Mouse (Mus musculus) lung, postnatal 4 days (tissue): Measurements from ENCODE around the gene Klrg1.

ENCODE experiments used
- DNase-seq, 2 experiments: peaks; one replicate each; pipeline ENCODE4 v3.0.0; 2021

Klrg1 gene

GRCm38 (mm10) chr6:122291735-122292134 lies 9.1 kb upstream of the Klrg1 start:
- DNase-seq = no peak

DNA sequence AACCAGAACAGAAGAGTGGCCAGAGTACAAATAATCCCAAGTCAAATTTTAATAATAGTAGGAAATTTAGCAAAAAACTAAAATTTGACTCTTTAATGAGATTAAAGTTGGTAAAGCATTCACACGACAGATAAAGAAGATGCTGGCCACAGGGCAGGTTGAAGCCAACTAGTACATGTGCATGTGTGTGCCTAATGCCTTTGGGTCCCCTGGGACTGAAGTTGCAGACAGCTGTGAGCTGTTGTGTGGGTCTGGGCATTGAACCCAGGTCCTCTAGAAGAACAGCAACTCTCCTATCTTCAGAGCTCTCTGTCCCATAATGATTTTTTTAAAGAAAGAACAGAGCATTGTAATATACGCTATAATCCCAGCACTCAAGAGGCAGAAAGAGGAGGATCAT lies 8.6 kb upstream of the Klrg1 start:
- no peak for DNase-seq

DNA sequence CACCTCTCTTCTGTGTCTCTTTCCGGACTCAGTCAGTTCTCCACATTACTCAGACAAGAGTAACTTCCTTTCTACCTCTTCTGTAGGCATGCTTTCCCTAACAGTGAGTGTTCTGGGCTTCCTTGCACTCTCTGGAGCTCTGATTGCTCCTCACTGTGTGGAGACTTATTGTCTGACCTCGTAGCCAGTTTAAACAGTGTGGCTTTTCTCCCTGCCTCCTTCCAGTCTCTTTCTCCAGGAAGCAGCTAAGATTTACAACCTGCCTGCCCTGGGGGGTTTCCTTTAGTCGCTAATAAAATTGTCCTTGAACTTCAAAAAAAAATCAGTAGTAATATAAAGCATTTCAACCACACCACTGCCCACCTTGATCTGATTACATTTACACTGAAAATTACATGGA lies 7.6 kb upstream of the Klrg1 start:
- no peak for DNase-seq

DNA sequence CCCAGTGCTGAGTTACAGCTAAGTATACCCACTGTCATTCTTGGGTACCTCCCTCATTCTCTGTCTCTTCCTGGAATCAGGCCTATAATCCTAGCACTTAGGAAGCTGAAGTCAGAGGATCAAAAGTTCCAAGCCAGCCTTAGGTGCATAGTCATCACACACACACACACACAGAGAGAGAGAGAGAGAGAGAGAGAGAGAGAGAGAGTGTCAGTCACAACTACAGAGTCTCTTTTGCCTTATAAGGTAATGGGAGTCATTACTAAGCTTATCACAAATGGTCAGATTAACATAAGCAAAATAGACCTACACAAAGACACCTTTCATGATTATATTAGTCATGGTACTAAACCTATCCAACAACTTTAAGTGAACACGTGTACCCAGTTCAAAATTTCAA lies 6.6 kb upstream of the Klrg1 start:
- DNase-seq = no peak

DNA sequence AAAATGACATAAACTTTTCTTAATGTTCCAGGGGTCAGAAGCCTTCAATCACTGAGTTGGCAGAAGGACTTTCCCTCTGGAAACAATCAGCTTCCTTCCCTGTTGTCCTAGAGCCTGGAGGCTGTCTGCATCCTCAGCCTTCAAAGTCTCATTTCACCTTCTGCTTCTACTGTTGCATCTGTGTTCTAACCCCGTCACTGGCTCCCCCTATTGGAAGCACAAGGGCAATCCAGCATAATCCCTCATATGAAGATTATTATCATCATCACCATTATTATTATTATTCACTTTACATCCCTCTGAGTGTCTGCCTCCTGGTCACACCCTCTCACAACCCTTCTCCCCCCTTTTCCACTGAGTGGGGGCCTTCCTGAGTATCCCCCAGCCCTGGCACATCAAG lies 5.6 kb upstream of the Klrg1 start:
- no peak for DNase-seq

DNA sequence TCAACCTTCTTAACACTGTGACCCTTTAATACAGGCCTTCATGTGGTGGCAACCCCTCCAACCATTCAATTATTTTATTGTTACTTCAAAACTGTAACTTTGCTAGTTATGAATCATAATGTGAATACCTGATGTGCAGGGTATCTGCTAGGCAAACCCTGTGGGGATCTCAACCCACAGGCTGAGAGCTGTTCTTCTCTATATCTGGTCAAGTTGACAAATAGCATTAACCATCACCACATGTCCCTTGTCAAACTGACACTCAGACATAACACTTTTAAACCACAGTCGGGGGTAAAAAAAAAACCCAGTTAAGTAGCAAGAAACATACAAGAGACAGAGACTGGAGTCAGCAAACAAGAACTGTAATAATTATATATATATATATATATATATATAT lies 2.1 kb upstream of the Klrg1 start:
- no peak for DNase-seq

DNA sequence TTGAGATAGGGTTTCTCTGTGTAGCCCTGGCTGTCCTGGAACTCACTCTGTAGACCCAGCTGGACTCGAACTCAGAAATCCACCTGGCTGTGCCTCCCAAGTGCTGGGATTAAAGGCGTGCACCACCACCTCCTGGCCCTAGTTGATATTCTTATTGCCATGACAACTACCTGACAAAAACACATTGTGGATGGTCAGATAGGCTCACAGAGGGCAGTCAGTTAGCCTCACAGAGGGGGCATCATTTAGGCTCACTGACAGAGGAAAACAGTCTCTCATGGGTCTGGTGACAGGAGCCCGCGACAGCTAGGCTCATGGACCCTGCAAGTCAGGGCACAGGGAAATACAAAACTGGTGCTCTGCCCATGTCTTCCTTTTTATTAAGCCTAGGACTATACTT lies 1.6 kb upstream of the Klrg1 start:
- no peak for DNase-seq

GRCm38 (mm10) chr6:122283429-122283828 lies 747 bp upstream of the Klrg1 start:
- DNase-seq = no peak

GRCm38 (mm10) chr6:122276565-122276964 lies 6.1 kb downstream of the Klrg1 start:
- no peak for DNase-seq

DNA sequence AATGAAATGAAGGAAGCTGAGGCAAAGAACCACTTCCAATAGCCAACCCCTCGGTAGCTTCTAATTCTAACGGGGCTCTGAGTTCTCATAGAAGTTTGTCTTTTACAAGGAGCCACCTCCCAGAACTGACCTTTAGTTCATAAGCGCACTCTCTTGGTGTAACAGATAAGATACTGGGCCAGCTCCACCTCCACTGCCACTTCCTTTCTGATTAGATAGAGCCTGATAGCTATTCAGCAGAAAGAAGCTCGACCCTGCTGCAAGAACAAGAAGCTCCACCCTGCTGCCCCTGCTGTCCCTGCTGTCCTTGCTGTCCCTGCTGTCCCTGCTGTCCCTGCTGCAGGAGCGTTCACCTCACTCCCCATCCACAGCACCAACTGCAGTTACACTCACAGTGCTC lies 8.1 kb downstream of the Klrg1 start:
- no peak for DNase-seq

DNA sequence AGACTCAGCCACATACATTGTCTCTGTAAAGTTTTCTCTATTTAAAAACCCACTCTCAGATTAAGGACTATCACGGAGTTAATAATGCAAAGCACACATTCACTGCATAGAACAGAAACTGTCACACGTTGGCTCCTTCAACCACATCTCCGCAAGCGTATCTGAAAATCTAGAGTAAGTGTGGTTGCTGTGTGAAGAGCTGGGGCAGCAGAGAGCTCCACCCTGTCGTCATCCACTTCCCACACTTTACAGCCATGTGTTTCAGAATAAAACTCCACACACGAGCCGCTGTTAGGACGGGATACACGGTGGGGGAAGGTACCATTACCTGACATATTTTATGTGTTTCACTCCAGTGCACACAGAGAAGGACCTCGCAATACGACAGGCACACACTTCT lies 12.5 kb downstream of the Klrg1 start:
- no peak for DNase-seq

DNA sequence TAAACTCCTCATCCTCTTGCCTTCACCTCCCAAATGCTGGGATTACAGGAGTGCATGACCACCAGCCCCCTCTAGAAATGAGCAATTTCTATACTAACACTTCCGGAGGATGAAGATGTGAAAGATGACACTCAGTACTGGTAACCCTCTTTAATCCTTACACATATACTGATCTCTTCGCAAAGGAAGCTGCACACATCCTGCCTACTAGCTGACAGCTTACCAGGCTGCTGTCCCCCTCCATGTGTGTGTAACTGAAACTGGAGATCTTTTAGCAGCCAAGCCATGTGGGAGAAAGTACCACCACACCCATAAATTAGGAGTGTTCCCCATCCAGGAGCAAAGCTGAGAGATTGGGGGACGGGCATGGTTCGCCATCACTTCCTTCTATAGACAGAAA lies 13.5 kb downstream of the Klrg1 start:
- no peak for DNase-seq

DNA sequence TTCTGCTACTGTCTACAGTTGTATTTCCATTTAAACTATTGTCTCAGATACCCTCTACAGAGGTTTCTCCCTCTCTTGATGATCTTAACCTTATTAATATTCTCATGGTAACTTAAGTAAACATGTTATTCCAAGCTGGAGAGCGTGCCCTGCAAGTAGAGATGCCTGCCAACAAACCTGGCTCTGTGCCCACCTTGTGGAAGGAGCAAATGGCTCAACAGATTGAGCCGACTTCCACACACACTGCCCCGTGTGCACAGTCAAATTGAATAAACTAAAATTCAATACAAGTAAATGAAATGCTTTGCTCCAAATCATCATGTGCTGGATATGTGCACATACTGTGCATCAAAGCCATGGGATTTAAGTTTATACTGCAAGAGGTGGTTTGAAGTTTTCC lies 14.1 kb downstream of the Klrg1 start:
- DNase-seq = peak; percentile 19 to 48

DNA sequence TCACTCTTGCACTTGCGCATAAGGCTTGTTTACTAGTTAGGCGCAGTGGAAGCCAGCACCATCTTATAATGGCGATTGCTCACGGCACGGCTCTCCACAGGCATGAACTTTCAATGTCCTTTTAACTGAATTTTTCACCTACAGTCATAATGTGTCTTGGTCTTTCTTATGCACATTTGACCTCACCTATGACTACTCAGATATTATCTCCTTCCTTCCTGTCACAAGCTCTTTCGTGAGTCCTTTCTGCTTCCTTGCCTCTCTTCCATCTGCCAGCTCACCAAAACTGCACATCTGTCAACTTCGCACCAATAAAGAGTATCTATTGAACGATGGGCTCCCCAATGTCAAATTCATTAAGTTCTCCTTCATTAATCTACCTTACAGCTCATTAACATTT lies 20.1 kb downstream of the Klrg1 start:
- no peak for DNase-seq

GRCm38 (mm10) chr6:122252146-122252545 lies 30.5 kb downstream of the Klrg1 start:
- no peak for DNase-seq

DNA sequence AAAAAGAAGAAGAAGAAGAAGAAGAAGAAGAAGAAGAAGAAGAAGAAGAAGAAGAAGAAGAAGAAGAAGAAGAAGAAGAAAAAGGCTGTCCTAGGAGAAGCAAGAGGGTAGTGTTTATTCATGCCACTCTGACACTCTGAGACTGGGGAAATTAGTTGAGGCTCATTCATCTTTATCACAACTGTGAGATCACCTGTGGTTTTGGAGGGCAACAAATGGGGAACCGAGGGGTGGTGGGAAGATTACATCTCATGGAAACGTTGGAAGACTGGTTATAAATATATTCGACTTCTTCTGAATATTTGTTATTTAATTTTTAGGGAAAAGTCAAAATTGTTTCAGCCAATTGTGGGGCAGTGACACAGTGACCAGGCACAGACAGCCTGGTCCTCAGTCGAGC lies 32.6 kb downstream of the Klrg1 start:
- DNase-seq = no peak
